Mouse (Mus musculus) WW6 (cell line): Measurements from ENCODE around the gene Nr6a1.

Experiments used
- DNase-seq: peaks from one replicate; pipeline ENCODE4 v3.0.0-alpha.2; 2013; ENCODE audit warnings: low read depth, low spot score

The Nr6a1 gene

GRCm38 (mm10) chr2:38783364-38783763, 144.1 kb downstream of the Nr6a1 start:
- DNase-seq, result no peak

DNA sequence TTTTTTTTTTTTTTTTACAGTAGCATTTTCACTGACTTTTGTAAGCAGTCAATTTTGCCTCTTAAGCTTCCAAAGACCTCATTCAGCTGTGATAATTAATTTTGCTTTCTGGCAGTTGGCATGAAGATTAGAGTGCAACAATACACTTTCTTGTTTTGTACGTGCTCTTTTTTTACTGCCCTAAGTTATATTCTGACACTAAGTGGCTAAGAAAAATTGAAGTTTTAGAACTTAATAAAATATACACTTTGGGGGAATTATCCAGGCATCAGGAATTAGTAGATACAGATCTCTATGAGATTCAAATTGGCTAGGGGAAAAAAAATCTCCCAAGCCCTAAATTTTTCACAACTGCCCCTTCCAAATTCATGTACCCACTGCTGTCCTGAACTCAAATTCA, 144.8 kb downstream of the Nr6a1 start:
- no peak for DNase-seq

DNA sequence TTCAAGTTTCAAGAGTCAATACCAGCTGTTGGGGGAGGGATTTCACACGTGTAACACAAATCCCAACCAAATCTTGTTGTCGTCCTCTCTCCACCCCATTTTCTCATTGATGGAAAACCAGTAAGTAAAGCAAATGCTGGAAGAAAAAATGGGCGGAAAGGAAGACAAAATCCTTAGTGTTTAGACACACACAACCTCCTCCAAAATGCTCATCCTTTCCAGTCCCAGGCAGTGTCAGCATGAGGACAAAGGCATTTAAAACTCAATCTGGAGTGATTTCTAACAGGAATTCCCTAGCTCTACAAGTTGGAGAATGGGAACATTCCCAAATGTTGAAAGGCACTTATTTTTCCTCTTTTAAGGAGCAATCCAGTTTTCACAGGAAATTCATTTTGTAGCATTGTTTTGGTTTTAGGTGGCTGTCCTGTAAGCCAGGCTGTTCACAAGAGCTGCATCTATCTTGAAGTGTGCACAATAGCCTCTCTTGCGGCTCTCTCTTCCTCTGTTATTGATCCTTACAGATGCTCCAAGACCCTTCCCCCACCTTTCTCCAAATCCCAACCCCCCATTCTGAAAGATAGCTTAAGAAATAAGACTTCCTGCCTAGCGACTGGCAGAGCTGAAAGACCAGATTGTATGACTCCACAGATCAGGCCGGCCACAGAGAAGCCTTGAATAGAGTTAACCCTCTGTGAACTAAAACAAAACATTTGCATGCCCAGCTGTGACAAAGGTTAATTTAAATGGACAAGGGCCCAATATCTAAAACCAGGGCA, 145.4 kb downstream of the Nr6a1 start:
- no peak for DNase-seq

GRCm38 (mm10) chr2:38779939-38780338, 147.5 kb downstream of the Nr6a1 start:
- DNase-seq, result no peak

DNA sequence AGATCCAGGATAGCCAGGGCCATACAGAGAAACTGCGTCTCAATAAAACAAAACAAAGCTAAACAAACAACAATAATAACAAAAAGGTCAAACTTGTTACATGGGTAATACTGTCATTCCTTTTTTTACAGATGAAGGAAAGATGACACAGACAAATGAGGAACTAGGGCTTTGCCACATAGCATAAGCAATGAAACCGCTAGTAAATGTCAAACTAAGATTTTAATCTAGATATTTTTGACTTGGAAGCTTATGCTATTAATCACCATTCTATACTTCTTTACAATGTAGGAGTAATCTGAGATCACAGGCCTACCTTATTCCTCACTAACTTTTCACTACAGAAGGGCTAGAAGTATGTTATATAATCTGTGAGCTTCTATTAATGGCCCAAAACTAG, 150.2 kb downstream of the Nr6a1 start:
- DNase-seq, result no peak

DNA sequence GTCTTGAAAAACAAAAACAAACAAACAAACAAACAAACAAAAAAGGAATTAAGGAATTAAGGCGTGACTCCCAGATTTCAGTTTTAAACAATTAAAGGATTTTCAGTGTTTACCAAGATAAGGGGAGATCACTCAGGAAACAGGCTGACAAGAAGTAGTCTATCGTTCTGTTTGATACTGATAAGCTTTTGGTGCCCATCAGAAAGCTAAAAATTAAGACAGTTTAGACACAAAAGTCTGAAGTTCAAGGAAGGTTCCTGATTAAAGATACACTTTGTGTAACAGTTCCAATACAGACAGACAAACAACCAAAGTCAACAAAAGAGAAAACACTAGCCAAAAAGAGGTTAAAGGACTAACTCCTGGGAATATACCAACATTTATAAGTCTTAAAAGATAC, 152.6 kb downstream of the Nr6a1 start:
- DNase-seq, result no peak

DNA sequence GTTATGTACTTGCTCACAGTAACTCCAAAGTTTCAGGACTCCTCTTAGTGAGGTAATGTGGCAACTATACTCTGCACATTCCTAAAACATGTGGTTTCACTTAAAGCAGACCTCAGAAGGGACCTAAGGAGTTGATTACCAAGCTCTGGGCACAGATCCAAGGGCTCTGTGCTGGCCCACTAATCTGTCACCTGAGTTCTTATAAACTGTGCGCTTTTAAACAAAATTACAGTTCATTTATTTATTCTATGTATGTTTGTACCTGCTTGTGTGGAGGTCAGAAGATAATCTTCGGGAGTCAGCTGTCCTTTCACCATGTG, 156.1 kb downstream of the Nr6a1 start:
- no peak for DNase-seq

GRCm38 (mm10) chr2:38770772-38771477, 156.6 kb downstream of the Nr6a1 start:
- no peak for DNase-seq

GRCm38 (mm10) chr2:38767177-38767931, 160.1 kb downstream of the Nr6a1 start:
- no peak for DNase-seq

- no peak for DNase-seq
These were observed 187.6 kb downstream of the Nr6a1 start for GRCm38 (mm10) chr2:38739847-38740246.

DNA sequence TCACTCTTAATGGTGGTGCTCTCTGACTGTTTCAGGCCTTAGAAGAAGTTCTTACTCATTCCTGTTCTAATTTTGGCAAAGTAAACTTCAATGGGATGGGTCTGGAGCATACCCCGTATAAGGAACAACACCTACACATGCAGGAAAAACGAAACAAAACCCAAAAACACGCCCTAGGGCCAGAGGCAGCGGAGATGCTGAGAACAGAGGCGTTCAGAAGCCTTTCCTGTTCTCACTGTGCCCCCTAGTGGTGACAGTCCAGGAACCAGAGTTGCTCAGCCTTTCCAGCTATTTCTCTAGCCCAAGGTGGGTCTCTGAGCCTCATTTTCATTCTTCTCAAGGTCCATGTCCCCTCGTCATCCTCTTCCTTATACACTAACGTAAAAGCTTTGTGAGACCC, 188.1 kb downstream of the Nr6a1 start:
- DNase-seq, result peak; percentile 29

GRCm38 (mm10) chr2:38738601-38739301, 188.7 kb downstream of the Nr6a1 start:
- DNase-seq, result no peak

DNA sequence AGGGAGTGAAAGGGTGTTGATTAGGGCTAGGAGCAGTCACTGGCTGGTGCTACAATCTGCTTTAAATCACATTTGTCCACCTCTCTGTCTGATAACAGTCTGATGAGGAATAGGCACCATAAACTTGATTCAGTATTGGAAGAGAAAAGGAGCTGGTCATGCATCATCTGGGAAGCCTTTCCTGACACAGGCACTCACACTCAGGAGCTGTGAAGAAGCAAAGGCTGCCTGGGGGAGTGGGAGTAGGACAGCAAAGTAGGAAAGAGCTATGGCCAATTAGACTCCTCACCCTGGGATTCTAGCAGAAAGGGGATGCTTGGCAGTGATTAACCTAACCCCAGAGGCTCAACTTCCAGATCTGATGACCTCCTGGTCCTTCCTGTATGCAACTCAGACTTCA, 191.7 kb downstream of the Nr6a1 start:
- DNase-seq, result no peak

DNA sequence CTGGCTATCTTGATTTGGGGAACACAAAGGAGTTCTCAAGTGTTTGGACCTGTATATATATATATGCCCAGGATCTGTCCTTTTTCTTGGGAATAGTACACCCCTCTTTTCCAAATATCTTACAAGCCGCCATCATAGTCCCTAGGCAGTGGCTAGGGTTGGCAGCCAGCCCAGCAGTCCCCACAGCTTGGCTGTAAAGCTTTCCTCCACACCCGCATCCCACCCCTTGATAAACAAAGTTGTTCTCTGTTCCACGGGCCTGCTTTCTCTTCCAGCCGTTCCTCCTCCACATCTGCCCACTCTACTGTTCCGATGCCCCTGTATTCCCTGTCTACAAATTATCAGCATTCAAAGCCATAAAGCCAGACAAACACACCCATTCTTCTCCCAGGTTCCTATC, 192.8 kb downstream of the Nr6a1 start:
- no peak for DNase-seq

DNA sequence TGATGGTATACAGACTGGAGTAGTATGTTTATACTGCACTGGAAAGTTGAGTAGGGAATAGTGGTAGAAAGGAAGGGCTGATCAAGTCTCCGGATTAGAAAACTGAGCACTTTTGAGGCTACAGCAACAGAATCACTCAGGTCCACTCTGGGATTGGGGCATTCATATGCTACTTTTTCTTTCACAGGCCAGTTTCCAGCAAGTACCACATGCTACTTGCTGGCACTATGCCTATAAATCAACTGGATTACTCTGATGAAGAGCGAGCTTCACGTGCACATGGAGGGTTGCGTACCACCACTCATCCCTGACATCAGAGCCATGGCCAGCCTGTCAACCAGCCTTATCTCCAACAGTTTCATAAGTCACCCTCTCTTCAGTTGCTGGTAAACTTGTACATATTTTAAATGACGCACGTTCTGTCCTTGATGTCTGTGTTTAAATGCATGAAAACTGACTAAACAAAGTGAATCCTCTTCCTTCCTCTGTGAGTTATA, 197.1 kb downstream of the Nr6a1 start:
- DNase-seq, result no peak

DNA sequence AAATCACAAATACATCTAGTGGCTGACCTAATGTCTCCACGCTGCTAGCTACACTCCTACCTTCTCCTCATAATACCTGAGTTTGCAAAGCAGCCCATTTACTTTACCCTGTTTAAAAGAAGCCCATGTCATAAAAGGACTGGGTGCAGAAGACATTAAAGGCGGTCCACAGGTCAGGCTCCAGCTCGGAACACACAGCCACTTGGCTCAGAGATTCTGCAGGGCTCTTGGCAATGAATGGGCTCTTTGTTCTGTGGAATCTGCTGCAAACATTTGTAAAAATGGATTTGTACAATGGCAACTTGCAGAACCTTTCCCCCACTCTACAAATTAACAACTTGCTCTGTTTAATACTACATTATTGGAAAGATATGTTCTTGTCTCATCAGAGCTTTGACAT, 202.1 kb downstream of the Nr6a1 start:
- DNase-seq, result no peak

DNA sequence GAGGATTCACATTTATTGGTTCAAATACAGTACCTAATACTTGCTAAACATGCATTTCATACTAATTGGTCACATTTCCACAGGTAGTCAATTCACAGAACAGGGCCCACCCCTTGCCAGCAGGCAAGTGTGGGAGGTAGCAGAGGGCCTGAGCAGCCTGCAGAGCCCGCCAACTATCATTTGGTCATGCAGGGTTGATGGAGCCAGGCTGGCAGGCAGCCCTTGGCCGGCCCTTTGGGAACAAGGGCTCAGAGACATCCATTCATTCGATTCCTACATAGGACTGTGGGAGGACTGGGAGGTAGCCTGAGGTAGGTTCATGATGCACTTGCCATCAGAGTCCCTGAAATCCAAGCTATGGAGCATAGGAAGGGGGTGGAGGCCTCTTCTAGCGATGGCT, 204.1 kb downstream of the Nr6a1 start:
- DNase-seq, result no peak

- DNase-seq, result no peak
These were observed 205.4 kb downstream of the Nr6a1 start for GRCm38 (mm10) chr2:38722076-38722475.

DNA sequence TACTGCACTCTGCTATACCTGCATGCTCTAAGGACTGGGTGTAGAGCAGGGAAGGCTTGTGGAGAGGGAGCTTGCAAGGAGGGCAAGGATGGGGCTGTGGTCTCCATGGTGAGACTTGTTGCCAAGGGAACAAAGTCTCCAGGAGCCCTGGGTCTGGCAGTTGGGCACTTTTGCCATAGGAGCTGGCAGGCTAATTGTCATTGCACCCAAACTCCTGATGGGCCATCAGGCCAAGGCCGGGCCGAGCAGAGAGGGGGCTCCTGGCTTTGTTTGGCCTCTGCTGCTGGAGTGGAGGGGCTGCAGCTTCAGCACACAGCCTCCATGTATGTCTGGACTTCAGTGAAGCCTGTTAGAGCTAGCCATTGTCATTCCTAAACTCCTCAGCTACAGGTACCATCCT, 206.8 kb downstream of the Nr6a1 start:
- DNase-seq, result no peak

DNA sequence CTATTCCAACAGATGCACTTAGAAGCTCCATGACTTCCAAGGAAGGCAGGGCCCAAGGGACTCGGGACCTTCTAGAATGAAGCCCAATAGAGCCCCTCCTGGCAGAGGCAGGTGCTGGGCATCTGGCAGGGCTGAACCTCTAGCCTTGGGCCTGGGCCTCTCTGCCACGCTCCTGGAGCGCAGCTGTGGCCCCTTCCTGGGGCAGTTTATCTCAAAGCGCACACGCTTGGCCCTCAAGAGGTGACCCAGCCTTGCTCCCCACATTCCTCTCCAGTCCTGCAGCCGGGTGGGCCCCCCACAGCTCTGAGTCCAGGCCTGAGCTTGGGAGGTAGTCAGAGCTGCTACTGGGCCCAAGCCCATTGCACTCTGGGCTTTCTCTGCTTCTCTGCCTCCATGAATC, 208.1 kb downstream of the Nr6a1 start:
- no peak for DNase-seq

GRCm38 (mm10) chr2:38718676-38719075, 208.8 kb downstream of the Nr6a1 start:
- DNase-seq, result no peak

- DNase-seq, result no peak
These were observed 210.1 kb downstream of the Nr6a1 start for GRCm38 (mm10) chr2:38717436-38717835.
